Mouse (Mus musculus) hindbrain, embryonic 10.5 days (tissue): ENCODE data around the gene Asna1. TPM values are rescaled to one million over a fixed set of nuclear protein-coding genes. Genes with fewer than 3 reads are reported as not detected.
A peak's percentile ranks its signal among the peaks of the same experiment; 100 is the strongest.

Experiments used
- DNase-seq: peaks from one replicate; pipeline ENCODE4 v3.0.0-alpha.2; 2017; ENCODE audit warnings: low spot score
- H3K27ac ChIP-seq: fragments of 300-500 bp; sonication (generic); 2 replicates; pipeline ENCODE4 v1.5.1; 2016; ENCODE audit warnings: mild to moderate bottlenecking, moderate library complexity
- H3K27me3 ChIP-seq: fragments of 300-500 bp; sonication (generic); 2 replicates; pipeline ENCODE4 v1.6.1; 2016; ENCODE audit warnings: mild to moderate bottlenecking; ENCODE audit not compliant: poor library complexity, insufficient read depth, severe bottlenecking
- H3K36me3 ChIP-seq: fragments of 300-500 bp; sonication (generic); 2 replicates; pipeline ENCODE4 v1.6.1; 2016; ENCODE audit warnings: mild to moderate bottlenecking, moderate library complexity
- H3K4me1 ChIP-seq: fragments of 300-500 bp; sonication (generic); replicated peaks from 2 replicates; pipeline ENCODE4 v1.6.1; 2016; ENCODE audit warnings: mild to moderate bottlenecking
- H3K4me3 ChIP-seq: fragments of 300-500 bp; sonication (generic); 2 replicates; pipeline ENCODE4 v1.5.1; 2016; ENCODE audit warnings: mild to moderate bottlenecking, moderate library complexity
- H3K9me3 ChIP-seq: fragments of 300-500 bp; sonication (generic); 2 replicates; pipeline ENCODE4 v1.6.1; 2016; ENCODE audit warnings: mild to moderate bottlenecking, moderate library complexity
- WGBS: fragments of 180-500 bp; shearing (Covaris S2); methylation state at CpG from one replicate; pipeline ENCODE4 v1.1.7; 2016; 5-methylcytosine and 5-hydroxymethylcytosine counted together
- polyA plus RNA-seq: library from polyadenylated mRNA; unstranded; fragments of >200 nt; fragmentation: Nextera tagmentation; extraction: Ambion mirVana; gene quantifications from 2 replicates; pipeline ENCODE4 v1.2.1, GENCODE M21; 2016

Asna1 gene
- polyA plus RNA-seq, 1 experiment from 2014 or later = 176 TPM

GRCm38 (mm10) chr8:85027922-85028321, 2.8 kb upstream of the Asna1 start:
- H3K27me3 ChIP-seq = no peaks in the 10 kb centered on the region
- no peaks in the 10 kb centered on the region for H3K9me3 ChIP-seq
- H3K36me3 ChIP-seq = peaks cover 54% of the 10 kb centered on the region
- peak overlapping the region; percentile 99 for H3K4me3 ChIP-seq
- DNase-seq = no peak
- H3K27ac ChIP-seq = peak overlapping the region; percentile 99
- 33% methylated on average over 2 of the region's 2 CpGs for WGBS
- peaks cover 45% of the 10 kb centered on the region for H3K4me1 ChIP-seq

GRCm38 (mm10) chr8:85027516-85027855, 2.4 kb upstream of the Asna1 start:
- peaks cover 45% of the 10 kb centered on the region for H3K4me1 ChIP-seq
- H3K27me3 ChIP-seq = no peaks in the 10 kb centered on the region
- peaks cover 54% of the 10 kb centered on the region for H3K36me3 ChIP-seq
- 2% methylated on average over 13 of the region's 13 CpGs for WGBS
- peak overlapping the region; percentile 99 for H3K4me3 ChIP-seq
- H3K27ac ChIP-seq = peak overlapping the region; percentile 99
- H3K9me3 ChIP-seq = no peaks in the 10 kb centered on the region
- DNase-seq = no peak

- Histone ChIP-seq H3K27ac (peak within 1 kb of the TSS; percentile 99), H3K9me3 (no peaks in the 10 kb centered on the region), H3K27me3 (no peaks in the 10 kb centered on the region), H3K36me3 (peaks cover 54% of the 10 kb centered on the region), H3K4me3 (peak within 1 kb of the TSS; percentile 99), H3K4me1 (peaks cover 45% of the 10 kb centered on the region)
- peak; percentile 97 for DNase-seq
- under 1% methylated on average over 75 of the region's 75 CpGs for WGBS
These were observed 1.8 kb upstream of the Asna1 start, which contains the start of gene Trir for GRCm38 (mm10) chr8:85026670-85027515. Gene Trir (plus strand): TSS chr8:85026823.

GRCm38 (mm10) chr8:85023846-85024245, 1.2 kb downstream of the Asna1 start:
- Histone ChIP-seq H3K9me3 (no peaks in the 10 kb centered on the region), H3K27ac (no peak overlapping the region), H3K4me3 (peak overlapping the region; percentile 99), H3K27me3 (no peaks in the 10 kb centered on the region), H3K4me1 (peaks cover 37% of the 10 kb centered on the region), H3K36me3 (peaks cover 54% of the 10 kb centered on the region)
- DNase-seq = no peak
- 87% methylated on average over 3 of the region's 3 CpGs for WGBS

- Histone ChIP-seq H3K4me1 (peaks cover 25% of the 10 kb centered on the region), H3K27ac (no peak overlapping the region), H3K4me3 (no peak overlapping the region), H3K27me3 (no peaks in the 10 kb centered on the region), H3K36me3 (peaks cover 75% of the 10 kb centered on the region), H3K9me3 (no peaks in the 10 kb centered on the region)
- no peak for DNase-seq
- WGBS = 92% methylated on average over 3 of the region's 3 CpGs
These were observed 3.5 kb downstream of the Asna1 start for GRCm38 (mm10) chr8:85021514-85022055.

- Histone ChIP-seq H3K27ac (no peak overlapping the region), H3K4me3 (no peak overlapping the region), H3K27me3 (peaks cover 37% of the 10 kb centered on the region), H3K4me1 (peaks cover 13% of the 10 kb centered on the region), H3K9me3 (no peaks in the 10 kb centered on the region), H3K36me3 (peaks cover 55% of the 10 kb centered on the region)
- 48% methylated on average over 5 of the region's 5 CpGs for WGBS
- no peak for DNase-seq
These were observed 7.9 kb downstream of the Asna1 start for GRCm38 (mm10) chr8:85017209-85017608.

- Histone ChIP-seq H3K9me3 (no peaks in the 10 kb centered on the region), H3K27ac (no peak overlapping the region), H3K36me3 (peaks cover 51% of the 10 kb centered on the region), H3K4me1 (peaks cover 13% of the 10 kb centered on the region), H3K27me3 (peaks cover 42% of the 10 kb centered on the region), H3K4me3 (no peak overlapping the region)
- 75% methylated on average over 10 of the region's 10 CpGs for WGBS
- DNase-seq = no peak
These were observed 8.4 kb downstream of the Asna1 start for GRCm38 (mm10) chr8:85016724-85017123.

GRCm38 (mm10) chr8:85014431-85014830, 10.7 kb downstream of the Asna1 start, which contains the start of gene Best2:
Gene Best2 (minus strand): TSS chr8:85014531.
- Histone ChIP-seq H3K4me1 (peaks cover 18% of the 10 kb centered on the region), H3K27ac (peak within 1 kb of the TSS; percentile 53; the same call in 1 of the 2 replicates), H3K9me3 (no peaks in the 10 kb centered on the region), H3K36me3 (peaks cover 28% of the 10 kb centered on the region), H3K4me3 (peak within 1 kb of the TSS; percentile 49), H3K27me3 (peaks cover 59% of the 10 kb centered on the region)
- no peak for DNase-seq
- WGBS = 51% methylated on average over 2 of the region's 2 CpGs

- Histone ChIP-seq H3K27me3 (peaks cover 70% of the 10 kb centered on the region), H3K36me3 (peaks cover 17% of the 10 kb centered on the region), H3K4me1 (peaks cover 18% of the 10 kb centered on the region), H3K4me3 (peak overlapping the region; percentile 49), H3K9me3 (no peaks in the 10 kb centered on the region), H3K27ac (peak overlapping the region; percentile 53; the same call in 1 of the 2 replicates)
- peak; percentile 80 for DNase-seq
- 6% methylated on average over 26 of the region's 26 CpGs for WGBS
These were observed 11.7 kb downstream of the Asna1 start for GRCm38 (mm10) chr8:85013230-85013840.

- 0 out of 2 replicates have a peak overlapping the region, but pooled peaks have one; percentile 6 for H3K4me3 ChIP-seq
- no peaks in the 10 kb centered on the region for H3K36me3 ChIP-seq
- H3K27ac ChIP-seq = no peak overlapping the region
- 19% methylated on average over 28 of the region's 28 CpGs for WGBS
- H3K27me3 ChIP-seq = peaks cover 84% of the 10 kb centered on the region
- H3K9me3 ChIP-seq = no peaks in the 10 kb centered on the region
- peaks cover 22% of the 10 kb centered on the region for H3K4me1 ChIP-seq
- DNase-seq = no peak
These were observed 13.8 kb downstream of the Asna1 start for GRCm38 (mm10) chr8:85011242-85011641.

GRCm38 (mm10) chr8:85007686-85008085, 17.4 kb downstream of the Asna1 start:
- Histone ChIP-seq H3K27ac (no peak overlapping the region), H3K9me3 (no peaks in the 10 kb centered on the region), H3K4me3 (0 out of 2 replicates have a peak overlapping the region, but pooled peaks have one; percentile 16), H3K36me3 (no peaks in the 10 kb centered on the region), H3K27me3 (peaks cover 54% of the 10 kb centered on the region), H3K4me1 (peaks cover 9% of the 10 kb centered on the region; the same call in 1 of the 2 replicates)
- WGBS = 19% methylated on average over 25 of the region's 25 CpGs
- peak; percentile 32 for DNase-seq

- Histone ChIP-seq H3K4me1 (peaks cover 19% of the 10 kb centered on the region), H3K27me3 (peaks cover 47% of the 10 kb centered on the region), H3K27ac (peak overlapping the region; percentile 72), H3K9me3 (no peaks in the 10 kb centered on the region), H3K36me3 (no peaks in the 10 kb centered on the region), H3K4me3 (peak overlapping the region; percentile 36)
- DNase-seq = peak; percentile 89
- WGBS = 4% methylated on average over 19 of the region's 19 CpGs
These were observed 27.3 kb downstream of the Asna1 start for GRCm38 (mm10) chr8:84997649-84998295.
